Mouse (Mus musculus): ENCODE measurements around the gene Tomm20.
A peak's percentile ranks its signal among the peaks of the same experiment; 100 is the strongest.
"Not testable (repeated sequence)": the region's sequence is repeated elsewhere in the genome, so short reads cannot be mapped to it uniquely, and the experiment has no call there.

The Tomm20 gene

GRCm38 (mm10) chr8:126945730-126946163 lies at the start of gene Tomm20:
Gene Tomm20 (minus strand): TSS chr8:126945844.
- peak; percentile 97 for DNase-seq (ENCODE audit: low read depth, low spot score)

- DNase-seq (ENCODE audit: low read depth, low spot score) = no peak
Measured at GRCm38 (mm10) chr8:126994506-126994905, 48.9 kb upstream of the Tomm20 start.

- DNase-seq (ENCODE audit: low read depth, low spot score) = no peak
Measured at GRCm38 (mm10) chr8:126989363-126990153, 43.9 kb upstream of the Tomm20 start.

GRCm38 (mm10) chr8:126988346-126989006 lies 42.8 kb upstream of the Tomm20 start:
- no peak for DNase-seq (ENCODE audit: low read depth, low spot score)

- peak; percentile 86 for DNase-seq (ENCODE audit: low read depth, low spot score)
Measured at GRCm38 (mm10) chr8:126986495-126986894, 40.9 kb upstream of the Tomm20 start.

- peak; percentile 47 for DNase-seq (ENCODE audit: low read depth, low spot score)
Measured at GRCm38 (mm10) chr8:126980046-126980445, 34.4 kb upstream of the Tomm20 start.

GRCm38 (mm10) chr8:126979091-126979920 lies 33.7 kb upstream of the Tomm20 start:
- DNase-seq (ENCODE audit: low read depth, low spot score) = peak; percentile 64

- not testable (repeated sequence) for DNase-seq (ENCODE audit: low read depth, low spot score)
Measured at GRCm38 (mm10) chr8:126978535-126978934, 32.9 kb upstream of the Tomm20 start.

GRCm38 (mm10) chr8:126978028-126978427 lies 32.4 kb upstream of the Tomm20 start:
- no peak for DNase-seq (ENCODE audit: low read depth, low spot score)

GRCm38 (mm10) chr8:126976608-126977348 lies 31.1 kb upstream of the Tomm20 start:
- no peak for DNase-seq (ENCODE audit: low read depth, low spot score)

- peak; percentile 54 for DNase-seq (ENCODE audit: low read depth, low spot score)
Measured at GRCm38 (mm10) chr8:126975706-126976105, 30.1 kb upstream of the Tomm20 start.

GRCm38 (mm10) chr8:126974511-126974910 lies 28.9 kb upstream of the Tomm20 start:
- DNase-seq (ENCODE audit: low read depth, low spot score) = no peak

GRCm38 (mm10) chr8:126973686-126974265 lies 28.1 kb upstream of the Tomm20 start:
- DNase-seq (ENCODE audit: low read depth, low spot score) = no peak

- no peak for DNase-seq (ENCODE audit: low read depth, low spot score)
Measured at GRCm38 (mm10) chr8:126972649-126973048, 27.0 kb upstream of the Tomm20 start.

- no peak for DNase-seq (ENCODE audit: low read depth, low spot score)
Measured at GRCm38 (mm10) chr8:126972102-126972501, 26.5 kb upstream of the Tomm20 start.

GRCm38 (mm10) chr8:126971314-126971664 lies 25.6 kb upstream of the Tomm20 start:
- DNase-seq (ENCODE audit: low read depth, low spot score) = no peak

GRCm38 (mm10) chr8:126970579-126971313 lies 25.1 kb upstream of the Tomm20 start, which contains the start of gene Rbm34:
Gene Rbm34 (minus strand): TSS chr8:126971071.
- DNase-seq (ENCODE audit: low read depth, low spot score) = peak; percentile 96

- no peak for DNase-seq (ENCODE audit: low read depth, low spot score)
Measured at GRCm38 (mm10) chr8:126969546-126969945, 23.9 kb upstream of the Tomm20 start.

- no peak for DNase-seq (ENCODE audit: low read depth, low spot score)
Measured at GRCm38 (mm10) chr8:126968107-126968506, 22.5 kb upstream of the Tomm20 start.

- DNase-seq (ENCODE audit: low read depth, low spot score) = no peak
Measured at GRCm38 (mm10) chr8:126965246-126965645, 19.6 kb upstream of the Tomm20 start.

Measured in A20 (cell line).